Mouse (Mus musculus): Measurements from ENCODE around the gene Snx6. TPM values are rescaled to one million over a fixed set of nuclear protein-coding genes. Genes with fewer than 3 reads are reported as not detected.
"Not testable (repeated sequence)": the region's sequence is repeated elsewhere in the genome, so short reads cannot be mapped to it uniquely, and the experiment has no call there.

Snx6 gene
- polyA plus RNA-seq, 1 experiment from 2014 or later: 245 TPM

- DNase-seq (ENCODE audit: low spot score); H3K36me3 ChIP-seq (ENCODE audit: control insufficient read depth, insufficient read depth, low read length); H3K27me3 ChIP-seq (ENCODE audit: control insufficient read depth, insufficient read depth, low read length); H3K9ac ChIP-seq (ENCODE audit: low read depth, low read length); H3K9me3 ChIP-seq (ENCODE audit: control insufficient read depth, low read length); H3K4me1 ChIP-seq (replicated peaks; ENCODE audit: control insufficient read depth, insufficient read depth, low read length); H3K4me3 ChIP-seq (ENCODE audit: low read depth, low read length); H3K27ac ChIP-seq (ENCODE audit: low read depth, low read length); H3K4me2 ChIP-seq (replicated peaks; ENCODE audit: low read depth, low read length): not testable (repeated sequence)
- no CpG with 5 or more reads among the region's 56 CpGs for WGBS
- ATAC-seq (ENCODE audit: low FRiP score): peak; percentile 96
Measured at GRCm38 (mm10) chr12:54718871-54719786, 76.4 kb downstream of the Snx6 start.

GRCm38 (mm10) chr12:54717516-54717915, 78.0 kb downstream of the Snx6 start:
- not testable (repeated sequence) for H3K9ac ChIP-seq (ENCODE audit: low read depth, low read length); H3K4me2 ChIP-seq (replicated peaks; ENCODE audit: low read depth, low read length); ATAC-seq (ENCODE audit: low FRiP score); H3K4me1 ChIP-seq (replicated peaks; ENCODE audit: control insufficient read depth, insufficient read depth, low read length); DNase-seq (ENCODE audit: low spot score); H3K36me3 ChIP-seq (ENCODE audit: control insufficient read depth, insufficient read depth, low read length); H3K4me3 ChIP-seq (ENCODE audit: low read depth, low read length); H3K27me3 ChIP-seq (ENCODE audit: control insufficient read depth, insufficient read depth, low read length); H3K27ac ChIP-seq (ENCODE audit: low read depth, low read length); H3K9me3 ChIP-seq (ENCODE audit: control insufficient read depth, low read length)
- WGBS: 75% methylated on average over 6 of the region's 11 CpGs

GRCm38 (mm10) chr12:54713822-54714626, 81.5 kb downstream of the Snx6 start:
- not testable (repeated sequence) for H3K4me3 ChIP-seq (ENCODE audit: low read depth, low read length); H3K9me3 ChIP-seq (ENCODE audit: control insufficient read depth, low read length); H3K4me2 ChIP-seq (replicated peaks; ENCODE audit: low read depth, low read length); H3K27ac ChIP-seq (ENCODE audit: low read depth, low read length); H3K9ac ChIP-seq (ENCODE audit: low read depth, low read length); H3K36me3 ChIP-seq (ENCODE audit: control insufficient read depth, insufficient read depth, low read length); H3K4me1 ChIP-seq (replicated peaks; ENCODE audit: control insufficient read depth, insufficient read depth, low read length); DNase-seq (ENCODE audit: low spot score); H3K27me3 ChIP-seq (ENCODE audit: control insufficient read depth, insufficient read depth, low read length)
- WGBS: 0% methylated on average over 4 of the region's 48 CpGs
- ATAC-seq (ENCODE audit: low FRiP score): peak; percentile 55

- H3K36me3 ChIP-seq (ENCODE audit: control insufficient read depth, insufficient read depth, low read length); H3K27me3 ChIP-seq (ENCODE audit: control insufficient read depth, insufficient read depth, low read length); H3K4me1 ChIP-seq (replicated peaks; ENCODE audit: control insufficient read depth, insufficient read depth, low read length); DNase-seq (ENCODE audit: low spot score); H3K27ac ChIP-seq (ENCODE audit: low read depth, low read length); H3K9ac ChIP-seq (ENCODE audit: low read depth, low read length); H3K9me3 ChIP-seq (ENCODE audit: control insufficient read depth, low read length); ATAC-seq (ENCODE audit: low FRiP score); H3K4me3 ChIP-seq (ENCODE audit: low read depth, low read length); H3K4me2 ChIP-seq (replicated peaks; ENCODE audit: low read depth, low read length): not testable (repeated sequence)
- 0% methylated on average over 3 of the region's 8 CpGs for WGBS
Measured at GRCm38 (mm10) chr12:54710494-54710879, 85.0 kb downstream of the Snx6 start.

DNA sequence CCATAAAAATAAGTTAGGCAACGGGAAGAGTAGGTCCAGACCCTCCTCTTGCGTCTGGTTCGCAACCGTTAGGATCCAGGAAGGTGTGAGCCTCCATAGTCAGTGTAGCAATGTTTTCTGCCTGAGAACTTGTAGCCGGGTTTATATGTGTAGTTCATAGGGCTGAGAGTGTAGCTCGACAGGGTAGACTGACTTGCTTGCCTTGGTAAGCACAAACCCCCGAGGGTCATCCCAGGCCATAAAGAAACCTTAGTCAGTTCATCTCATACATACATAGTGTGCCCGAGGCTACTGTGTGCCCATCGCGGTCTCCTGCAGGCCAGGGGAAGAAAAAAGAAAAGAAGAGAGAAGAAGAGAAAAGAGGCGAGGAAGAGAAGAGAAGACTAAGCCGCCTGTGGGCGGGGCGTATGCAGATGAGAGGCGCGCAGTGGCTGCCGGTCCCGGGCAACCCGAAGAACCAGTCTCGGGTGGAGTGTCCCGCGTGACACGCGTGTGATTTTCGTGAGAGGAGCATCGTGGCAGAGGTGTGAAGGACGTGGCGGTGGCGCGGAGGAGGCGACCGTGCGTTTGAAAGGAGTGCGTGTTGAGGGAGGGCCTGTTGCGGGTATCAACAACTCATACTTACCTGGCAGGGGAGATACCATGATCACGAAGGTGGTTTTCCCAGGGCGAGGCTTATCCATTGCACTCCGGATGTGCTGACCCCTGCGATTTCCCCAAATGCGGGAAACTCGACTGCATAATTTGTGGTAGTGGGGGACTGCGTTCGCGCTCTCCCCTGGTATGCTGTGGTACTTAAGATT, 85.6 kb downstream of the Snx6 start:
- not testable (repeated sequence) for H3K4me3 ChIP-seq (ENCODE audit: low read depth, low read length); DNase-seq (ENCODE audit: low spot score); H3K36me3 ChIP-seq (ENCODE audit: control insufficient read depth, insufficient read depth, low read length); H3K9ac ChIP-seq (ENCODE audit: low read depth, low read length); H3K4me1 ChIP-seq (replicated peaks; ENCODE audit: control insufficient read depth, insufficient read depth, low read length); H3K27me3 ChIP-seq (ENCODE audit: control insufficient read depth, insufficient read depth, low read length); H3K27ac ChIP-seq (ENCODE audit: low read depth, low read length); H3K9me3 ChIP-seq (ENCODE audit: control insufficient read depth, low read length); H3K4me2 ChIP-seq (replicated peaks; ENCODE audit: low read depth, low read length)
- WGBS: 0% methylated on average over 6 of the region's 44 CpGs
- ATAC-seq (ENCODE audit: low FRiP score): peak; percentile 86

GRCm38 (mm10) chr12:54699394-54699793, 96.1 kb downstream of the Snx6 start:
- Histone ChIP-seq H3K4me1 (replicated peaks; ENCODE audit: control insufficient read depth, insufficient read depth, low read length) (no peaks in the 10 kb centered on the region), H3K27ac (ENCODE audit: low read depth, low read length) (no peak overlapping the region), H3K27me3 (ENCODE audit: control insufficient read depth, insufficient read depth, low read length) (no peaks in the 10 kb centered on the region), H3K36me3 (ENCODE audit: control insufficient read depth, insufficient read depth, low read length) (no peaks in the 10 kb centered on the region), H3K4me3 (ENCODE audit: low read depth, low read length) (no peak overlapping the region), H3K9ac (ENCODE audit: low read depth, low read length) (no peak overlapping the region), H3K9me3 (ENCODE audit: control insufficient read depth, low read length) (no peaks in the 10 kb centered on the region), H3K4me2 (replicated peaks; ENCODE audit: low read depth, low read length) (no peak overlapping the region)
- no peak for DNase-seq (ENCODE audit: low spot score)
- WGBS: 74% methylated on average over 7 of the region's 7 CpGs
- no peak for ATAC-seq (ENCODE audit: low FRiP score)

DNA sequence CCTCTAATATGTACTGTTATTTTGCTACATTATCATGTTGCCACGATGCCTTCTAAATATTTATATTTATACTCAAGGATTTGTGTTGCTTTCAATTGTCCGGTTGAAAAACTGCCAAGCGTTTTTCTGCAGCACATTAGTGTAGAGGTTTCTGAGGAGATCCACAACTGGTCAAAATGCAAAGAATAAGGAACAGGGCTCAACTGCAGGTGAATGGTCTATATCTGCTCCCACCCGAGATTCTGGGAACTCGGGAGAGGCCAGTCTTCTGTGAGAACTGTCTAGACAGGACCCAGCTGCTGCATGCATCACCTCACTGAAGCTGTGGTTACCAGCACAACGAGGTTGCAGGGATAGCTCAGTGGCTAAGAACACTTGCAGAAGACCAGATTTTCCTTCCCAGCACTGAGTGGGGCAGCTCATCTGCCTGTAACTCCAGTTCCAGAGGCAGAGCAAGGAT, 97.7 kb downstream of the Snx6 start:
- Histone ChIP-seq H3K4me3 (ENCODE audit: low read depth, low read length) (no peak overlapping the region), H3K36me3 (ENCODE audit: control insufficient read depth, insufficient read depth, low read length) (no peaks in the 10 kb centered on the region), H3K4me1 (replicated peaks; ENCODE audit: control insufficient read depth, insufficient read depth, low read length) (no peaks in the 10 kb centered on the region), H3K27me3 (ENCODE audit: control insufficient read depth, insufficient read depth, low read length) (no peaks in the 10 kb centered on the region), H3K9ac (ENCODE audit: low read depth, low read length) (no peak overlapping the region), H3K9me3 (ENCODE audit: control insufficient read depth, low read length) (no peaks in the 10 kb centered on the region), H3K4me2 (replicated peaks; ENCODE audit: low read depth, low read length) (no peak overlapping the region), H3K27ac (ENCODE audit: low read depth, low read length) (no peak overlapping the region)
- DNase-seq (ENCODE audit: low spot score) (peak; percentile 6), ATAC-seq (ENCODE audit: low FRiP score) (no peak)
- 63% methylated on average over 6 of the region's 6 CpGs for whole genome bisulfite sequencing

GRCm38 (mm10) chr12:54697003-54697597, 98.4 kb downstream of the Snx6 start:
- ATAC-seq (ENCODE audit: low FRiP score) (peak; percentile 58), DNase-seq (ENCODE audit: low spot score) (peak; percentile 59)
- Histone ChIP-seq H3K9ac (ENCODE audit: low read depth, low read length) (no peak overlapping the region), H3K4me1 (replicated peaks; ENCODE audit: control insufficient read depth, insufficient read depth, low read length) (no peaks in the 10 kb centered on the region), H3K27ac (ENCODE audit: low read depth, low read length) (no peak overlapping the region), H3K36me3 (ENCODE audit: control insufficient read depth, insufficient read depth, low read length) (no peaks in the 10 kb centered on the region), H3K9me3 (ENCODE audit: control insufficient read depth, low read length) (no peaks in the 10 kb centered on the region), H3K27me3 (ENCODE audit: control insufficient read depth, insufficient read depth, low read length) (no peaks in the 10 kb centered on the region), H3K4me2 (replicated peaks; ENCODE audit: low read depth, low read length) (no peak overlapping the region), H3K4me3 (ENCODE audit: low read depth, low read length) (no peak overlapping the region)
- WGBS: 14% methylated on average over 7 of the region's 7 CpGs

Data from hindbrain, embryonic 11.5 days (tissue).